ENCODE assay signal across 29 mouse cellular contexts in the genomic region with DNA sequence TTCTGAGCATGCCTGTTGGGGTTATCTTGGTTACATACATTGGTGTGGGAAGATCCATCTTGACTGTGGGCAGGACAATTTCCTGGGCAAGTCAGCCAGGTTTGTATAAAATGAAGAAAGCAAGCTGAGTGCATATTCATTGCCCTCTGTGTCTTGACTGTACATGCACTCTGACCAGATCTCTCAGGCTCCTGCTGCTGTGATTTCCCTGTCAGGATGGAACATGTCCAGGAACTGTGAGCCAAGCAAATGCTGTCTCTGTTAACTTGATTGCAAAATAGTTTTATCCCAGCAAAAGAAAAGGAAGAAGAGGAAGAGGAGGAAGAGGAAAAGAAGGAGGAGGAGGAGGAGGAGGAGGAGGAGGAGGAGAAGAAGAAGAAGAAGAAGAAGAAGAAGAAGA. TPM values are rescaled to one million over a fixed set of nuclear protein-coding genes. Genes with fewer than 3 reads are reported as not detected.
A peak's percentile ranks its signal among the peaks of the same experiment; 100 is the strongest.
DNase-seq lines count a peak whose midpoint lies in the region; ATAC-seq and TF ChIP-seq lines count a peak whose summit lies in the region.
"Had no signal": no experiment of that assay in that cellular context is flagged by ENCODE, and none has a peak within 500 bp of the region (broad histone marks: within the 10 kb centered on the region; RNA-seq: fewer than 3 reads in every experiment).

No protein-coding gene starts in this region.

- no peak for TF ChIP-seq POLR2A in liver, adult 2 months (IDR thresholded peaks at IDR 0.05; ENCODE audit: extremely low read depth, insufficient read depth, low read length)

- no peak for ATAC-seq in liver, embryonic 12.5 days
- ATAC-seq: activated CD4-positive, CD25-positive, alpha-beta regulatory T cell, adult 4 months; CD4-positive, CD25-positive, alpha-beta regulatory T cell, adult 4 months; forebrain, embryonic 13.5 days; forebrain, embryonic 15.5 days; forebrain, postnatal 0 days; Patski had no signal

- no peaks in the 10 kb centered on the region for H3K9me3 ChIP-seq in liver, embryonic 12.5 days (replicated peaks)
- no peaks in the 10 kb centered on the region for H3K9me3 ChIP-seq in embryonic facial prominence, embryonic 10.5 days
- H3K9me3 ChIP-seq: embryonic facial prominence, embryonic 13.5 days; embryonic facial prominence, embryonic 15.5 days; forebrain, embryonic 13.5 days; forebrain, embryonic 15.5 days; G1E had no signal

- peak; percentile 13 for DNase-seq in adrenal gland, adult 2 months
- no peak for DNase-seq in adrenal gland, adult 18-20 months (ENCODE audit: low spot score in 2 of 2)
- DNase-seq in liver, adult 2 months (ENCODE audit: extremely low read depth, low read depth, low spot score) = peak; percentile 91
- DNase-seq in adipocyte (ENCODE audit: low spot score) = peak; percentile 96
- DNase-seq in fat pad, adult 2 months (ENCODE audit: extremely low read depth, low read depth, low spot score) = peak; percentile 89
- no peak for DNase-seq in embryonic facial prominence, embryonic 10.5 days (ENCODE audit: low spot score)
- DNase-seq: adrenal gland, postnatal 25 days; B cell, adult 2 months; cerebellum, adult 11-12 months; cerebellum, adult 2 months; cerebellum, adult 9-10 months; cerebellum, postnatal 10 days; cerebellum, postnatal 25 days; forebrain, postnatal 0 days had no signal

- no peaks in the 10 kb centered on the region for H3K27me3 ChIP-seq in liver, adult 2 months (ENCODE audit: control insufficient read depth, insufficient read depth, low read length)
- 0 out of 2 replicates have a peak, but pooled peaks cover 8% of the 10 kb centered on the region for H3K27me3 ChIP-seq in liver, embryonic 12.5 days (replicated peaks)
- no peaks in the 10 kb centered on the region for H3K27me3 ChIP-seq in embryonic facial prominence, embryonic 10.5 days (replicated peaks; ENCODE audit: low read depth, poor library complexity, severe bottlenecking)
- H3K27me3 ChIP-seq: embryonic facial prominence, embryonic 13.5 days; embryonic facial prominence, embryonic 15.5 days; forebrain, embryonic 13.5 days; forebrain, embryonic 15.5 days had no signal

- H3K79me2 ChIP-seq in liver, adult 2 months (ENCODE audit: control insufficient read depth, insufficient read depth, low read length) = no peaks in the 10 kb centered on the region

- H3K4me2 ChIP-seq in liver, embryonic 12.5 days = no peak overlapping the region
- H3K4me2 ChIP-seq: embryonic facial prominence, embryonic 13.5 days; embryonic facial prominence, embryonic 15.5 days; forebrain, embryonic 13.5 days; forebrain, embryonic 15.5 days had no signal

- no peak overlapping the region for H3K4me3 ChIP-seq in liver, adult 2 months (ENCODE audit: insufficient read depth, low read depth, low read length)
- no peak overlapping the region for H3K4me3 ChIP-seq in liver, embryonic 12.5 days
- no peak overlapping the region for H3K4me3 ChIP-seq in embryonic facial prominence, embryonic 10.5 days
- H3K4me3 ChIP-seq: embryonic facial prominence, embryonic 13.5 days; embryonic facial prominence, embryonic 15.5 days; erythroblast, embryonic 14.5 days; forebrain, embryonic 13.5 days; forebrain, embryonic 15.5 days had no signal

- no peak overlapping the region for H3K27ac ChIP-seq in liver, adult 2 months (replicated peaks; ENCODE audit: insufficient read depth, low read depth, low read length)
- H3K27ac ChIP-seq in liver, embryonic 12.5 days = no peak overlapping the region
- no peak overlapping the region for H3K27ac ChIP-seq in embryonic facial prominence, embryonic 10.5 days (replicated peaks)
- H3K27ac ChIP-seq: embryonic facial prominence, embryonic 13.5 days; embryonic facial prominence, embryonic 15.5 days; forebrain, embryonic 13.5 days; forebrain, embryonic 15.5 days had no signal

- no peak overlapping the region for H3K9ac ChIP-seq in liver, adult 2 months (ENCODE audit: low read depth, low read length)
- H3K9ac ChIP-seq in liver, embryonic 12.5 days = no peak overlapping the region
- H3K9ac ChIP-seq: embryonic facial prominence, embryonic 13.5 days; embryonic facial prominence, embryonic 15.5 days; forebrain, embryonic 13.5 days; forebrain, embryonic 15.5 days; forebrain, postnatal 0 days had no signal

- H3K4me1 ChIP-seq in liver, adult 2 months (ENCODE audit: control insufficient read depth, insufficient read depth, low read length) = peaks cover 3% of the 10 kb centered on the region; the same call in 1 of the 2 replicates
- no peaks in the 10 kb centered on the region for H3K4me1 ChIP-seq in liver, embryonic 12.5 days
- H3K4me1 ChIP-seq in embryonic facial prominence, embryonic 10.5 days = no peaks in the 10 kb centered on the region
- H3K4me1 ChIP-seq: embryonic facial prominence, embryonic 13.5 days; embryonic facial prominence, embryonic 15.5 days; forebrain, embryonic 13.5 days; forebrain, embryonic 15.5 days had no signal

- H3K36me3 ChIP-seq in liver, adult 2 months (ENCODE audit: control insufficient read depth, insufficient read depth, low read length) = no peaks in the 10 kb centered on the region
- H3K36me3 ChIP-seq in liver, embryonic 12.5 days = no peaks in the 10 kb centered on the region
- no peaks in the 10 kb centered on the region for H3K36me3 ChIP-seq in embryonic facial prominence, embryonic 10.5 days (replicated peaks)
- H3K36me3 ChIP-seq: embryonic facial prominence, embryonic 13.5 days; embryonic facial prominence, embryonic 15.5 days; forebrain, embryonic 15.5 days; G1E had no signal

- no peak for TF ChIP-seq CTCF in liver, adult 2 months (IDR thresholded peaks at IDR 0.05; ENCODE audit: low read depth, low read length)

RNA-seq across cellular contexts. Expression of a gene that starts 8.8 kb away (rescaled TPM):
- under 1 TPM; 0.12 to 0.17 TPM for total RNA-seq in adrenal gland, adult 2 months (2021)
- 0.02 and 0.03 TPM in 2 replicates for polyA plus RNA-seq in adrenal gland, adult 2 months (2012; rRNA removed)
- under 1 TPM; 0.13 to 0.22 TPM for total RNA-seq in adrenal gland, adult 18-20 months (2021)
- total RNA-seq in liver, adult 2 months (2014; rRNA removed) = not detected in 2 replicates
- polyA plus RNA-seq in liver, adult 2 months (2012; rRNA removed) = not detected in 2 replicates
- not detected in 2 replicates for polyA plus RNA-seq in liver, embryonic 12.5 days (2016; fragmentation: Nextera tagmentation; extraction: Ambion mirVana)
- polyA plus RNA-seq in embryonic facial prominence, embryonic 10.5 days (2016; fragmentation: Nextera tagmentation; extraction: Ambion mirVana) = not detected in 2 replicates
- total RNA-seq: adrenal gland, postnatal 4 days; CH12.LX; forebrain, postnatal 0 days had no signal
- polyA plus RNA-seq: activated CD4-positive, CD25-positive, alpha-beta regulatory T cell, adult 4 months; brain, embryonic 14.5 days; CD4-positive, CD25-positive, alpha-beta regulatory T cell, adult 4 months; cerebellum, adult 2 months; cortical plate, adult 2 months; embryonic facial prominence, embryonic 13.5 days; embryonic facial prominence, embryonic 15.5 days; erythroblast, embryonic 14.5 days; forebrain, embryonic 11.5 days; forebrain, embryonic 13.5 days; forebrain, embryonic 15.5 days; forebrain, postnatal 0 days; G1E; Patski had no signal

RNA-seq across cellular contexts. Expression of a gene that starts 21.3 kb away (rescaled TPM):
- total RNA-seq in adrenal gland, adult 2 months (2021) = 10 to 100 TPM; 33.8 to 48.2 TPM
- polyA plus RNA-seq in adrenal gland, adult 2 months (2012; rRNA removed) = 21.6 and 24.4 TPM in 2 replicates
- total RNA-seq in adrenal gland, adult 18-20 months (2021) = 10 to 100 TPM; 38.9 to 46.9 TPM
- total RNA-seq in liver, adult 2 months (2014; rRNA removed) = 35.4 and 47.8 TPM in 2 replicates
- polyA plus RNA-seq in liver, adult 2 months (2012; rRNA removed) = 18.8 and 26.3 TPM in 2 replicates
- 42.0 and 44.4 TPM in 2 replicates for polyA plus RNA-seq in liver, embryonic 12.5 days (2016; fragmentation: Nextera tagmentation; extraction: Ambion mirVana)
- polyA plus RNA-seq in embryonic facial prominence, embryonic 10.5 days (2016; fragmentation: Nextera tagmentation; extraction: Ambion mirVana) = 97.7 and 98.3 TPM in 2 replicates

RNA-seq across cellular contexts. Expression of a gene that starts 44.0 kb away (rescaled TPM):
- total RNA-seq in adrenal gland, adult 2 months (2021) = 100 to 1,000 TPM; 114 to 126 TPM
- 30.7 and 32.0 TPM in 2 replicates for polyA plus RNA-seq in adrenal gland, adult 2 months (2012; rRNA removed)
- total RNA-seq in adrenal gland, adult 18-20 months (2021) = 100 to 1,000 TPM; 128 to 133 TPM
- total RNA-seq in liver, adult 2 months (2014; rRNA removed) = 44.0 and 49.7 TPM in 2 replicates
- polyA plus RNA-seq in liver, adult 2 months (2012; rRNA removed) = 25.3 and 26.3 TPM in 2 replicates
- polyA plus RNA-seq in liver, embryonic 12.5 days (2016; fragmentation: Nextera tagmentation; extraction: Ambion mirVana) = 15.3 and 18.2 TPM in 2 replicates
- 37.0 and 42.2 TPM in 2 replicates for polyA plus RNA-seq in embryonic facial prominence, embryonic 10.5 days (2016; fragmentation: Nextera tagmentation; extraction: Ambion mirVana)

Comparison
In these comparisons a context has a peak if more than half of its experiments do, and no peak if none do; other contexts are left out.
1. DNase-seq: peak in adrenal gland, adult 2 months (single experiment), liver, adult 2 months (single experiment), adipocyte (single experiment) and fat pad, adult 2 months (single experiment); none in adrenal gland, adult 18-20 months (0 of 2) and embryonic facial prominence, embryonic 10.5 days (single experiment).